Mouse (Mus musculus) liver, postnatal 0 days (tissue): Measurements from ENCODE around the gene Kcnj11. TPM values are rescaled to one million over a fixed set of nuclear protein-coding genes. Genes with fewer than 3 reads are reported as not detected.

ENCODE experiments used
- ATAC-seq: fragments of 200-750 bp; cut with Nextera tagmentation; 2 replicates; pipeline ENCODE4 v1.8.0; 2017; ENCODE audit warnings: mild to moderate bottlenecking, moderate library complexity
- DNase-seq: peaks from one replicate; pipeline ENCODE4 v3.0.0-alpha.2; 2016
- H3K27ac ChIP-seq: fragments of 300-500 bp; sonication (generic); 2 replicates; pipeline ENCODE4 v1.5.1; 2014; ENCODE audit warnings: antibody characterized with exemption, moderate library complexity, mild to moderate bottlenecking, low read depth
- H3K27me3 ChIP-seq: fragments of 300-500 bp; sonication (generic); 2 replicates; pipeline ENCODE4 v1.6.1; 2014; ENCODE audit warnings: low read length, control low read depth, mixed read lengths; ENCODE audit not compliant: insufficient read depth
- H3K36me3 ChIP-seq: fragments of 300-500 bp; sonication (generic); replicated peaks from 2 replicates; pipeline ENCODE4 v1.6.1; 2014; ENCODE audit warnings: mild to moderate bottlenecking, control low read depth, low read length, moderate library complexity, mixed read lengths; ENCODE audit not compliant: insufficient read depth
- H3K4me1 ChIP-seq: fragments of 300-500 bp; sonication (generic); 2 replicates; pipeline ENCODE4 v1.6.1; 2014; ENCODE audit warnings: antibody characterized with exemption, mild to moderate bottlenecking, control low read depth; ENCODE audit not compliant: insufficient read depth
- H3K4me2 ChIP-seq: fragments of 300-500 bp; sonication (generic); 2 replicates; pipeline ENCODE4 v1.6.1; 2014; ENCODE audit warnings: low read depth, mild to moderate bottlenecking, low read length, moderate library complexity, mixed read lengths
- H3K4me3 ChIP-seq: fragments of 300-500 bp; sonication (generic); 2 replicates; pipeline ENCODE4 v1.5.1; 2014; ENCODE audit warnings: low read depth, low read length
- H3K9ac ChIP-seq: fragments of 300-500 bp; sonication (generic); replicated peaks from 2 replicates; pipeline ENCODE4 v1.6.1; 2014; ENCODE audit warnings: mild to moderate bottlenecking, moderate library complexity
- H3K9me3 ChIP-seq: fragments of 300-500 bp; sonication (generic); 2 replicates; pipeline ENCODE4 v1.6.1; 2016; ENCODE audit warnings: mild to moderate bottlenecking, control low read depth, low read length, mixed read lengths
- CTCF ChIP-seq: sonication (generic); IDR thresholded peaks from 2 replicates; pipeline ENCODE4 v1.5.1; 2016; ENCODE audit warnings: antibody characterized with exemption, low read depth
- EP300 ChIP-seq: IDR thresholded peaks from 2 replicates; pipeline ENCODE4 v1.6.1; 2016; ENCODE audit warnings: antibody characterized with exemption, low read depth, mild to moderate bottlenecking
- WGBS: fragments of 180-500 bp; shearing (Covaris S2); extraction: QIAGEN DNeasy Blood & Tissue Kit; methylation state at CpG from one replicate; pipeline ENCODE4 v1.1.7; 2014; ENCODE audit not compliant: insufficient replicate concordance; 5-methylcytosine and 5-hydroxymethylcytosine counted together
- polyA plus RNA-seq: library from polyadenylated mRNA; unstranded; fragments of >200 nt; fragmentation: Nextera tagmentation; extraction: Ambion mirVana; gene quantifications from 2 replicates; pipeline ENCODE4 v1.2.1, GENCODE M21; 2015

Gene Kcnj11
- polyA plus RNA-seq, 1 experiment from 2014 or later, result not detected

DNA sequence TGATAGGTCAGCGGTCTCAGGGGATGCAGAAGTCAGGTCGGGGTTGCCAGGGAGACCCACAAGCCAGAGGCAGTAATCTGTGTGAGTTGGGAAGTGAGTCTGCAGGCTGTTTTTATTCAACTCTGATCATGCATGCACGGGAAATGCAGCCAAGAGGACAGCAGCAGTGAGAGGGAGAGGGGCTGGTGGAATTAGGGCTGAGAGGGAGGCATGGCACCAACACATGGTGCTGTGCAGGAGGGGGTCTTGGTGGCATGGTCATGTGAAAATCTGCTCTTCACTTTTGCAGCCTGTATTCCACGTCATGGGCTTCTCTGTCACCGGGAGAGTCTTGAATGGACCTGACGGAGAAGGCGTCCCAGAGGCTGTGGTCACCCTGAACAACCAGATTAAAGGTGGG is 50.6 kb downstream of the Kcnj11 start:
- 85% methylated on average over 7 of the region's 7 CpGs for WGBS
- DNase-seq (no peak), ATAC-seq (no peak)
- no peaks in the 10 kb centered on the region for H3K27me3 ChIP-seq
- H3K36me3 ChIP-seq, result peaks cover 43% of the 10 kb centered on the region
- TF ChIP-seq CTCF (no peak), EP300 (no peak)
- H3K27ac ChIP-seq, result no peak overlapping the region
- H3K9ac ChIP-seq, result no peak overlapping the region
- H3K9me3 ChIP-seq, result no peaks in the 10 kb centered on the region
- no peak overlapping the region for H3K4me3 ChIP-seq
- no peak overlapping the region for H3K4me2 ChIP-seq
- no peaks in the 10 kb centered on the region for H3K4me1 ChIP-seq

DNA sequence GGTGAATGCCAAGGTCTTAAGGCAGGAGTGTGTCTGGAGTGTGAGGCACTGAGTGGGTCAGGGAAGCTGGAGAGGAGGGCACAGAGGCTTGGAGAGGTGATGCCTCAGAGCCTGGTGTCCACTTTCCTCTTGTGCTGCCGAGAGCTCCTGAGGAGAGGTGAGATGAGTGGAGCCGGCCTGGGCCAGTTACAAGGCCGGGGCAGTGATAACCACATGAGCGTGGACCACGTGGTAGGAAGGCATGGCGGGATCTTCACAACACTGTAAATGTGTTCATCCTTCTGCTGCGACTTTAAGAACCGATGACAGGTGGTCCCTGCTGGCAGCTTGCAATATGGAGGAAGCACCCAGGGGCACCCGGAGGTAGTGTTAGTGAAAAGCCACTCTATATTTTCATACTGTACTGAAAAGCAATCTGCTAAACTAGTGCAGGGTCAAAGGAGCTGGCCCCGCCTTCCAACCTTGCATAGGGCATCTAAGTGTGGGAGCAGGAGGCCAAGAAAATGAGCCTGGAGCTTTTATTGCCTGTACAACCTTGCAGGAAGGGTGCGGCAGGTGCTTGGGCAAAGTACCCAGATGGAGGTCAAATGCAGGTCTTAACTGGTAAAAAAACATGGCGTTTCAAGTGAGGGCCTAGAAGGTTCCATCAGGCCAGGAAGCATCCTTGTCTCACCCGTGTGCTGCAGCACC is 52.5 kb downstream of the Kcnj11 start:
- no peak overlapping the region for H3K4me2 ChIP-seq
- no peak overlapping the region for H3K4me3 ChIP-seq
- TF ChIP-seq CTCF (no peak), EP300 (no peak)
- no peaks in the 10 kb centered on the region for H3K9me3 ChIP-seq
- 81% methylated on average over 13 of the region's 13 CpGs for WGBS
- H3K9ac ChIP-seq, result no peak overlapping the region
- ATAC-seq (no peak), DNase-seq (no peak)
- H3K36me3 ChIP-seq, result peaks cover 50% of the 10 kb centered on the region
- H3K27ac ChIP-seq, result no peak overlapping the region
- H3K4me1 ChIP-seq, result no peaks in the 10 kb centered on the region
- H3K27me3 ChIP-seq, result no peaks in the 10 kb centered on the region

DNA sequence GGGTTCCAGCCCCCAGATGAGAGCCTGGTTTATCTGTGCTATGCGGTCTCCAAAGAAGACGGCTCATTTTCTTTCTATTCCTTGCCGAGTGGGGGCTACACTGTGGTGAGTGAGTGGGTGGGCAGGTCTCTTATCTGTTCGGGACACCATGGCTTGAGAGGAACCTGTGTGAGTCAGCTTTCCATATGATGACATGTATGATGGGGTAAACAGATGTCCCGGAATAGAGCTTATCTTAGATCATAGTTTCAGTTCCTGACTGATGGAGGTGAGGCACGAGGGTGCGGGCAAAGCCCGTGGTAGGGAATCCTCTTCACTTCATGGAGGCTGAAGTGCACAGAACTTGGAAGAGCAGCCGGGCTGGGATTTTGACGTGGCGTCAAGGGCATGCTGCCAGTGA is 54.7 kb downstream of the Kcnj11 start:
- no peaks in the 10 kb centered on the region for H3K27me3 ChIP-seq
- 72% methylated on average over 11 of the region's 11 CpGs for WGBS
- H3K4me2 ChIP-seq, result no peak overlapping the region
- no peak for DNase-seq
- no peak overlapping the region for H3K9ac ChIP-seq
- no peak for ATAC-seq
- peaks cover 58% of the 10 kb centered on the region for H3K36me3 ChIP-seq
- H3K4me3 ChIP-seq, result no peak overlapping the region
- H3K9me3 ChIP-seq, result no peaks in the 10 kb centered on the region
- H3K4me1 ChIP-seq, result no peaks in the 10 kb centered on the region
- TF ChIP-seq EP300 (no peak), CTCF (no peak)
- H3K27ac ChIP-seq, result no peak overlapping the region

DNA sequence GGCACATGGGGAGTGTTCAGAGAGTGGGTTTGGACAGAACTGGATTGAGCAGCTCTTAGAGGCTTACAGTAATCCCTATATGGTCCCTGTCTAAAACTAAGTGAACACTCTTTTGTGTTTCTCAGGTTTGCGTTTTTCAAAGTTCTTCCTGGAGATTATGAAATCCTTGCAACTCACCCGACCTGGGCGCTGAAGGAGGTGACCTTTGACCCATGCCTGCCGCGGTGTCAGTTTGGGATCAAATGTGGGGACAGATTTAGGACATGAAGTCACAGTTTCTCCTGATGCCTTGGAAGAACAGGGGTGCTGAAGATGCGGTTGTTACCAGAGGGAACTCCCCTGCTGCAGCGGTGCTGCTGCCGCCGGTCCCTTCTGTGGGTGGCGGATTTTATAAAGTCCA is 56.5 kb downstream of the Kcnj11 start:
- ATAC-seq, result no peak
- H3K9ac ChIP-seq, result no peak overlapping the region
- 71% methylated on average over 10 of the region's 10 CpGs for WGBS
- H3K27me3 ChIP-seq, result no peaks in the 10 kb centered on the region
- no peaks in the 10 kb centered on the region for H3K9me3 ChIP-seq
- H3K4me2 ChIP-seq, result no peak overlapping the region
- H3K27ac ChIP-seq, result no peak overlapping the region
- H3K4me3 ChIP-seq, result no peak overlapping the region
- TF ChIP-seq EP300, result no peak
- no peak for TF ChIP-seq CTCF
- no peaks in the 10 kb centered on the region for H3K4me1 ChIP-seq
- H3K36me3 ChIP-seq, result peaks cover 56% of the 10 kb centered on the region
- no peak for DNase-seq

Other genes starting within 250 kb of the Kcnj11 start
- 33.9 and 37.3 TPM in 2 replicates for gene Kdelr1, start 228.0 kb downstream of the Kcnj11 start, polyA plus RNA-seq
- gene Grin2d, start 222.4 kb downstream of the Kcnj11 start, polyA plus RNA-seq, result 0.02 and 0.05 TPM in 2 replicates
- gene Syngr4, start 204.1 kb downstream of the Kcnj11 start, polyA plus RNA-seq, result 0.70 and 0.71 TPM in 2 replicates
- gene Tmem143, start 203.8 kb downstream of the Kcnj11 start, polyA plus RNA-seq, result 3.5 and 4.3 TPM in 2 replicates
- 56.0 and 57.7 TPM in 2 replicates for gene Emp3, start 179.4 kb downstream of the Kcnj11 start, polyA plus RNA-seq
- gene Ccdc114, start 176.7 kb downstream of the Kcnj11 start, polyA plus RNA-seq, result 0.64 and 1.2 TPM in 2 replicates
- 9.9 and 10.8 TPM in 2 replicates for gene Abcc6, start 70.5 kb downstream of the Kcnj11 start, polyA plus RNA-seq
- 18.4 and 19.9 TPM in 2 replicates for gene Nomo1, start 67.1 kb downstream of the Kcnj11 start, polyA plus RNA-seq
- 0.09 and 0.11 TPM in 2 replicates for gene Abcc8, start 79.3 kb upstream of the Kcnj11 start, polyA plus RNA-seq
- gene Ush1c, start 137.7 kb upstream of the Kcnj11 start, polyA plus RNA-seq, result 0.08 and 0.11 TPM in 2 replicates
- not detected in 2 replicates for gene Otog, start 140.2 kb upstream of the Kcnj11 start, polyA plus RNA-seq